Mouse (Mus musculus) retina, embryonic 14.5 days (tissue): ENCODE measurements around the gene Mavs.

ENCODE experiments used
- DNase-seq: peaks from one replicate; pipeline ENCODE4 v3.0.0-alpha.2; 2015; ENCODE audit warnings: low spot score

Mavs gene

DNA sequence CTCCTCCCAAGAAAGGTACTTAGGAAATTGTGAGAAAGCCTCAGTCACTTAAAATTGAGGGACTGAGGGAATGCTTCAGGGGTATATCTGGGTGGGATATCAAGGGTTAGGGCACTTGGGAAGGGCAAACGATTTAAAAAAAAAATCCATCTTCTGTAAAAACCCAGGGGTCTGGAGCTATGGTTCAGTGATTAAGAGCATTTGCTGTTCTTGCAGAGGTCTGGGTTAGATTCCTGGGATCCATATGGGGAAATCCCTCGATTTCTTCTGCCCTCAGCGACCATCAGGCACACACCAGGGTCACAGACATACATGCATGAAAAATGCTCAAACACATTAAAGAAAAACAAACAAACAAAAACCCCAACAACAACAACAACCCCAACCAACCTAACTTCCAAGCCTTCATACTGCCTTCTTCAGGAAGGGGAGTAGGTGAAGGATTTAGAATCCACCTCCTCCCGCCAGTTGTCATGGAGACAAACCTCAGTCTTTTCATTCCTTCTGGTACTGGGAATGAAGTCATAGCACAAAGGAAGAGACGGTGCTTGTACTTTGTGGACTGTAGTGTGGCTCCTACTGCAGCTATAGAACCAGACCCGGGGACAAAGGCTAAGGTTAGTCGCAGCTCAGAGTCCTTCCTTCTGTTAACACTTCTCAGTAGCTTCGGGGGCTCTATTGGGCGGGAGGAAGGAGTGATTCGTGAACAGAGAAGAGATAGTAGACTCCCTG is 27.8 kb downstream of the Mavs start:
- no peak for DNase-seq

GRCm38 (mm10) chr2:131262213-131262672 is 28.4 kb downstream of the Mavs start, which contains the start of gene Pank2:
Gene Pank2, plus strand, starts transcription at chr2:131262495.
- DNase-seq, result peak; percentile 98

- peak; percentile 27 for DNase-seq
Measured at GRCm38 (mm10) chr2:131262680-131263670, 29.1 kb downstream of the Mavs start.

- DNase-seq, result no peak
Measured at GRCm38 (mm10) chr2:131264027-131264426, 30.2 kb downstream of the Mavs start.

DNA sequence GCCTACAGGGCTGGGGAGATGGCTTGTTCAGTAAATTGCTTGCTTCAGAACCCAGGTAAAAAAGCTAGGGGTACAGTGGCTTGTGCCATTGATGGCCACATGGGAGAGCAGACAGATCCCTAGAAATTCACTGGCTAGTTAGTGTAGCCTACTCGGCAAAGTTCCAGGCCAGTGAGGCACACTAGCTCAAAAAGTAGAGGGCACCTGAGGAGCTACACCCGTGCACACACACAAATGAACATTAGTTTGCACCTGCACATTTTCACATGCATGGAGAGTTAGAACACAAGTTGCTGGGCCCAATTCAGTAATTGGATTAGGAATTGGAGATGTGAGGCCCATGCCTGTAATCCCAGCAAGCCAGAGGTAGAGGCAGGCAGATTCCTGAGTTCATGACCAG is 31.2 kb downstream of the Mavs start:
- no peak for DNase-seq

DNA sequence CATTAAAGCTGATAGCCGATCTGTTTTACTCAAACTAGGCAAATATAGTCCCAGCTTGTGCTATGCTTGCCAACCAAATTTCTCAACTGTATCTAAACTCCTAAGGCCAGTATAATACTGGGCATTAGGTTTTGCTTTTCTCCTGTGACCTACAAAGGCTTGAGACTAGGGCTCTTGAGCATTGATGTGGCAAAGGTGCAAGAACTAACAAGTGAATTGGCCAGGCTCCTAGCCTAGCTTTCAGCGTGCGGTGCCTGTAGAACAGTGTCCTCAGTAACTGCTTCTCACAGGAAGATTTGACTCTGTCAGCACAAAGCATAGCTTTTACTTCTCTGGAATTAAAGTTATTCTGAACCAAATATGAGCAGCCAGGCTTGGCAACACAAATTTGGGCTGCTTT is 41.6 kb downstream of the Mavs start:
- no peak for DNase-seq

- DNase-seq, result no peak
Measured at GRCm38 (mm10) chr2:131276722-131277121, 42.9 kb downstream of the Mavs start.

GRCm38 (mm10) chr2:131281596-131281995 is 47.7 kb downstream of the Mavs start:
- DNase-seq, result no peak

DNA sequence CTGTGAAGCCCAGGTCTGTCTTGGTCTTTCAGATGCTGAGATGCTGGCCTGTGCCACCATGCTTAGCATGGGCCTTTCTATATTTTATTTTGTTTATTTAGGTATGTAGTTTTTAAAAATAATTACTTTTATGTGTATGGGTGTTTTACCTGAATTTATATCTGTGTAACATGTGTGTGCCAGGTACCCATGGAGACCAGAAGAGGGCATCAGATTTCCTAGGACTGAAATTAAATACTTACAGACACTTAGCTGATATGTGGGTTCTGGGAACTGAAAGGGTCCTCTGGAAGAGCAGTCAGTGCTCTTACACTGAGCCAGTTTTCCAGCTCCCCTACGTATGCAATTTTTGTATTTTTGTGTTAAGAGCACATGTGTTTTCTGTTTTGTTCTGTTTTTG is 52.4 kb downstream of the Mavs start:
- no peak for DNase-seq

DNA sequence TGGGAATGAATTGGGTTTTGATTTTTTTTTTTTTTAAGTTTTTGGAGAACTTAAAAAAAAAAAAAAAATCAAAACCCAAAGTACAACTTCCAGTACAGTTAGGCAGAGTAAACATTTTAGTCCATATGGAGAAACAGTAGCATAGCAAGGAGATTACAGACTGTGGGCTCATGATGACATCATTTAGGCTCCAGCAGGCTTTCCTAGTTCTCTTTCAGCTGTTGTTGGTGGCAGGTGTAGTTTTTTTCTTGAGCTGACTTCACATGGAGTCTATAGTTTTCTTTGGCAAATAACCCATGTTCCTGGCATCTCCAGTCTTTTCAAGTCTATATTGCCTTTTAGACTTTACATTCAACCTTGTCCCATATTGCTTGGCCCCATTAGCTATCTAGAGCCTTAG is 56.8 kb downstream of the Mavs start:
- no peak for DNase-seq

DNA sequence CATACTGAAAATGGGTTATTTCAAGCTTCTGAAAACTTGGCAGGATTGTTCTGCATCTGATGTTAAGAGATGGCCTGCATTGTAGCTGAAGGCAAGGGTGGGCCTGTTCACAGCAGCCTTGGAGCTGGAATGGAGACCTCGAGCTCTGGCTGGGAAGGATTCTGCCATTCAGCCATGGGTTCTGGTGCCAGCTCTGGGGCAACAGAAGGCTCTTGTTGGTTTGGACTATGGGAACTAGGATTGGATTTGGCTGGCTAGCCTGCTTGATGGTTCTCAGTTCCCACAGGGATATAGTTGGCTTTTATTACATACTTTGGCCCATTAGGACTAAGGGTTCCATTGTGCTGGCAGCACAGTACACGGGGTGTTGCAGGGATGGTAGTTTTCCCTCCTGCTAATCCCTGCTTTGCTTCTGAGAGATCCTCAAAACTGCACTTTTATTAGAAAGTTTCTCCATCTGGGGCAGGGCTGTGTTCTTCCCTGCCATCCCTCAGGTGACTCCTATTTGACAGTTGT is 62.9 kb downstream of the Mavs start:
- DNase-seq, result no peak
